Comparison of ENCODE assay signal across 8 mouse cellular contexts in the genomic region with DNA sequence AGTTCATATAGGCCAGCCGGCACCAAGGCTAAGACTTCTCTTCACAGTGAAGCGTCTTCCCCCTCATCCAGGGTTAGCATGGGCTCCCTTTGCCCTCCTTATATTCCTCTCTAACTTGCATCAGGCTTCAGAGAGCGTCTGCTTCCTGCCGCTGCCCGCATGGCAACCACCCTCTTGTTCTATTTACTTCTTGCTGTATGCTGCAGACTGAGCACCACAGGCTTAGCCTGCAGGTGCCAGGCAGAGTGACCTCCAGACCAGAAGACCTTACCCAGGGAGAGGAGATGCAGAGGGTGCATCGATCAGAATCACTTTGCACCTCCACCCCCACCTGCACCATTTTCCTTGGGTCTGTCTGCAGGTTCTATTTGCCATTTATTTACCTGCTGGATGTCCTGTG. TPM values are rescaled to one million over a fixed set of nuclear protein-coding genes. Genes with fewer than 3 reads are reported as not detected.
DNase-seq lines count a peak whose midpoint lies in the region; ATAC-seq and TF ChIP-seq lines count a peak whose summit lies in the region.

No protein-coding gene starts in this region.

- H3K27ac ChIP-seq in cerebellum, adult 2 months (ENCODE audit: insufficient read depth, low read length) = no peak overlapping the region
- no peak overlapping the region for H3K27ac ChIP-seq in thymus, adult 2 months (ENCODE audit: control insufficient read depth, insufficient read depth, low read length)
- peak overlapping the region; percentile 85 for H3K27ac ChIP-seq in liver, embryonic 13.5 days

- no peaks in the 10 kb centered on the region for H3K27me3 ChIP-seq in cerebellum, adult 2 months (ENCODE audit: control insufficient read depth, insufficient read depth, low read length)
- H3K27me3 ChIP-seq in thymus, adult 2 months (ENCODE audit: control insufficient read depth, insufficient read depth, low read length) = no peaks in the 10 kb centered on the region
- H3K27me3 ChIP-seq in liver, embryonic 13.5 days = no peaks in the 10 kb centered on the region

- H3K4me3 ChIP-seq in cerebellum, adult 2 months (replicated peaks; ENCODE audit: insufficient read depth, low read depth, low read length) = peak overlapping the region; percentile 90
- peak overlapping the region; percentile 91 for H3K4me3 ChIP-seq in thymus, adult 2 months (ENCODE audit: control insufficient read depth, insufficient read depth, low read length)
- H3K4me3 ChIP-seq in liver, embryonic 13.5 days (replicated peaks) = peak overlapping the region; percentile 87

- no peak for ATAC-seq in liver, embryonic 13.5 days (ENCODE audit: low read depth)

- DNase-seq in cerebellum, adult 2 months = no peak
- DNase-seq in cerebellum, postnatal 4 days (ENCODE audit: low spot score in 2 of 2) = no peak
- peak; percentile 23 for DNase-seq in thymus, adult 2 months
- no peak for DNase-seq in thymus, adult 18-20 months
- DNase-seq in liver, embryonic 13.5 days = no peak
- peak; percentile 40 for DNase-seq in thymus, postnatal 4 days
- DNase-seq in ovary, postnatal 14 days (ENCODE audit: low spot score) = no peak
- DNase-seq in cerebellum, postnatal 25 days = no peak

- 14% methylated on average over 6 of the region's 6 CpGs for whole genome bisulfite sequencing in cerebellum, adult 2 months
- WGBS in thymus, adult 2 months = 7% methylated on average over 6 of the region's 6 CpGs
- WGBS in liver, embryonic 13.5 days (ENCODE audit: insufficient replicate concordance) = 13% methylated on average over 6 of the region's 6 CpGs

- no peaks in the 10 kb centered on the region for H3K9me3 ChIP-seq in liver, embryonic 13.5 days (replicated peaks)

- no peak for TF ChIP-seq POLR2A in cerebellum, adult 2 months (IDR thresholded peaks at IDR 0.05; ENCODE audit: borderline replicate concordance, insufficient read depth, low read length)
- TF ChIP-seq POLR2A in thymus, adult 2 months (IDR thresholded peaks at IDR 0.05; ENCODE audit: control insufficient read depth, extremely low read depth, insufficient read depth, low read length, poor library complexity) = no peak

- peaks cover 6% of the 10 kb centered on the region for H3K4me1 ChIP-seq in cerebellum, adult 2 months (ENCODE audit: control insufficient read depth, insufficient read depth, low read length)
- peaks cover 26% of the 10 kb centered on the region for H3K4me1 ChIP-seq in thymus, adult 2 months (replicated peaks; ENCODE audit: control insufficient read depth, insufficient read depth, low read length)
- peaks cover 58% of the 10 kb centered on the region for H3K4me1 ChIP-seq in liver, embryonic 13.5 days (replicated peaks)

- peaks cover 15% of the 10 kb centered on the region for H3K36me3 ChIP-seq in thymus, adult 2 months (ENCODE audit: control insufficient read depth, insufficient read depth, low read length)
- peaks cover 37% of the 10 kb centered on the region for H3K36me3 ChIP-seq in liver, embryonic 13.5 days

- TF ChIP-seq CTCF in cerebellum, adult 2 months (IDR thresholded peaks at IDR 0.05; ENCODE audit: borderline replicate concordance, insufficient read depth, low read depth, low read length) = no peak
- no peak for TF ChIP-seq CTCF in thymus, adult 2 months (IDR thresholded peaks at IDR 0.05; ENCODE audit: borderline replicate concordance, control insufficient read depth, extremely low read depth, insufficient read depth, low read length, poor library complexity)

- H3K4me2 ChIP-seq in liver, embryonic 13.5 days = peak overlapping the region; percentile 98

- peak overlapping the region; percentile 89 for H3K9ac ChIP-seq in liver, embryonic 13.5 days

RNA-seq across cellular contexts. Expression of gene Dhcr24, which starts 1.2 kb away (rescaled TPM):
- 76.3 and 86.4 TPM in 2 replicates for polyA plus RNA-seq in cerebellum, adult 2 months (2012; rRNA removed)
- polyA plus RNA-seq in thymus, adult 2 months (2012; rRNA removed) = 80.0 and 106 TPM in 2 replicates
- 5.4 and 6.5 TPM in 2 replicates for polyA plus RNA-seq in liver, embryonic 13.5 days (2015; fragmentation: Nextera tagmentation; extraction: Ambion mirVana)

RNA-seq across cellular contexts. Expression of gene Lexm, which starts 55.0 kb away (rescaled TPM):
- 0.08 and 0.15 TPM in 2 replicates for polyA plus RNA-seq in cerebellum, adult 2 months (2012; rRNA removed)
- not detected in 2 replicates for polyA plus RNA-seq in thymus, adult 2 months (2012; rRNA removed)
- polyA plus RNA-seq in liver, embryonic 13.5 days (2015; fragmentation: Nextera tagmentation; extraction: Ambion mirVana) = 0.24 and 0.30 TPM in 2 replicates

Comparison
In these comparisons a context has a peak if more than half of its experiments do, and no peak if none do; other contexts are left out.
1. DNase-seq: peak in thymus, adult 2 months (single experiment) and thymus, postnatal 4 days (single experiment); none in cerebellum, adult 2 months (0 of 2), cerebellum, postnatal 4 days (0 of 2), thymus, adult 18-20 months (0 of 2), liver, embryonic 13.5 days (single experiment), ovary, postnatal 14 days (single experiment) and cerebellum, postnatal 25 days (0 of 2).
2. RNA of gene Dhcr24, which starts 1.2 kb away (polyA plus RNA-seq): 76.3 to 86.4 TPM in cerebellum, adult 2 months and 80.0 to 106 TPM in thymus, adult 2 months; 5.4 to 6.5 TPM in liver, embryonic 13.5 days; every median in the first group is over 10 times any median in the second.
3. Peak in every context shown above with its lines, with median percentiles within 50 percentile points of each other: H3K4me3 ChIP-seq.